Mouse (Mus musculus) left cerebral cortex, adult 2 months (tissue): ENCODE measurements at regions not wholly inside any gene's neighbourhood (a gene's known extent, or its start where the extent isn't known, plus 50 kb on each side); places are given as distances from the start of the nearest gene placed in this dataset.
"Not testable (repeated sequence)": the region's sequence is repeated elsewhere in the genome, so short reads cannot be mapped to it uniquely, and the experiment has no call there.

ENCODE experiments used
- DNase-seq, 2 experiments: peaks; one replicate each; pipeline ENCODE4 v3.0.0; 2021 to 2022; ENCODE audit warnings: low spot score in 2 of 2, mixed read lengths in 1 of 2; ENCODE audit errors: extremely low spot score in 1 of 2
- H3K27ac ChIP-seq: fragments of 200-600 bp; 2 replicates; pipeline ENCODE4 v1.8.1; 2022
- H3K4me3 ChIP-seq: fragments of 200-600 bp; 2 replicates; pipeline ENCODE4 v1.8.1; 2022
- CTCF ChIP-seq: fragments of 200-600 bp; IDR thresholded peaks from 2 replicates; pipeline ENCODE4 v1.8.1; 2022; ENCODE audit warnings: antibody characterized with exemption, mild to moderate bottlenecking, moderate library complexity
- intact Hi-C: fragments of 180-260 bp; cut with DNase I; formaldehyde crosslinking; loops from one replicate; pipeline ENCODE4 v1.15.1; 2025

- TF ChIP-seq CTCF: no peak
- no peak overlapping the region for H3K27ac ChIP-seq
- no peak for DNase-seq
- intact Hi-C loops: no loop called here
- H3K4me3 ChIP-seq: no peak overlapping the region
Measured at GRCm38 (mm10) chr6:68532599-68532998, 997.0 kb upstream of the Tacstd2 start.

- intact Hi-C loops: no loop called here
- TF ChIP-seq CTCF: peak; percentile 27
- no peak overlapping the region for H3K4me3 ChIP-seq
Measured at GRCm38 (mm10) chr6:68503937-68504336, 968.3 kb upstream of the Tacstd2 start.

GRCm38 (mm10) chr6:68481137-68481536 lies 945.5 kb upstream of the Tacstd2 start:
- DNase-seq: no peak
- TF ChIP-seq CTCF: no peak
- Histone ChIP-seq H3K4me3 (no peak overlapping the region), H3K27ac (no peak overlapping the region)
- intact Hi-C loops: no loop called here

More at GRCm38 (mm10) chr6:68503937-68504336, 968.3 kb upstream of the Tacstd2 start:
- H3K27ac ChIP-seq: no peak overlapping the region
- DNase-seq: no peak

- intact Hi-C loops: no loop called here
- no peak overlapping the region for H3K4me3 ChIP-seq
- no peak overlapping the region for H3K27ac ChIP-seq
- DNase-seq: no peak
- TF ChIP-seq CTCF: no peak
Measured at GRCm38 (mm10) chr6:68474872-68475271, 939.3 kb upstream of the Tacstd2 start.

GRCm38 (mm10) chr6:68453061-68453803 lies 917.6 kb upstream of the Tacstd2 start:
- intact Hi-C loops, H3K27ac ChIP-seq, H3K4me3 ChIP-seq, DNase-seq: not testable (repeated sequence)

- H3K4me3 ChIP-seq: no peak overlapping the region
- intact Hi-C loops: no loop called here
- no peak for DNase-seq
- TF ChIP-seq CTCF: no peak
- no peak overlapping the region for H3K27ac ChIP-seq
Measured at GRCm38 (mm10) chr6:68449042-68449832, 913.6 kb upstream of the Tacstd2 start.

- Histone ChIP-seq H3K4me3 (no peak overlapping the region), H3K27ac (no peak overlapping the region)
Measured at GRCm38 (mm10) chr6:68445782-68446181, 910.2 kb upstream of the Tacstd2 start.

GRCm38 (mm10) chr6:68437184-68437583 lies 901.6 kb upstream of the Tacstd2 start:
- DNase-seq: no peak
- Histone ChIP-seq H3K27ac (no peak overlapping the region), H3K4me3 (no peak overlapping the region)
- intact Hi-C loops: no loop called here
- TF ChIP-seq CTCF: no peak

More at GRCm38 (mm10) chr6:68445782-68446181, 910.2 kb upstream of the Tacstd2 start:
- no peak for DNase-seq
- TF ChIP-seq CTCF: no peak; the same call in 1 of the 2 replicates
- intact Hi-C loops: no loop called here
